Mouse (Mus musculus): ENCODE results near the gene Zfp296.

Zfp296 gene

GRCm38 (mm10) chr7:19561765-19562642 lies 15.1 kb upstream of the Zfp296 start:
- DNase-seq (ENCODE audit: low read depth, low spot score): peak; percentile 96

DNA sequence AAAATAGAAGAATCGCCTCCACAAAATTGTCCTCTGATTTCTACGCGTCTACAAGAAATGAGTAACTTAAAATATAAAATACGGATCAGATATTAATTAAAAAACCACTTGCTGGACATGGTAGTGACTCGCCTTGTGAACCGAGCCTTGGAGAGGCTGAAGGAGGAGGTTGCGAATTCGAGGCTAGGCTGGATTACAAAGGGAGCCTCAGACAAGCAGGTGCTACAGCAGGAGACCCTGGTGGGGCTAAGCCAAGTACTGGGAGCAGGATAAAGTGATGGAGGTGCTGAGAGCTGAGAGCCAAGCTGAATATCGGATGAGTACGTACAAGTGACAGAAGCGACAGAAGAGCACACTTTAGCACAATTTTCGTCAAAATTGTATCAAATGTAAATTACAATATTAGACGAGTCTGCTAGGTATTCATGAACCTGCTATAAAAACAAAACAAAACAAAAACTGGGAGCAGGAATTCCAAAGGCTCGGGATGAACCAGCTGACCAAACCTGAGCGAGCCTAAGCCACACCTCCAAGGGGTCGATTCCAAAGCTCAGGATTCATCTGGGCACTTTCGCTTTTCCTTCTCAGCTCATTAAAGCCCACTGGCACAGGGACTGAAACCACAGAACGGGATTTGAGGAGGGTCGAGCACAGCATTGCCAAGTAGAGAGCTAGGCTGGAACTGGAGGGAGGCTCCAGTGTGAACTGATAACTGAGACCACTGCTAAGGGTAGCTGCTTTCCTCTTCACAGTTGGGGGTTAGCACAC lies 14.3 kb upstream of the Zfp296 start, which contains the start of gene Ppp1r37:
Gene Ppp1r37, minus strand, starts transcription at position 434 of the 768 bp plus-strand sequence.
- no peak for DNase-seq (ENCODE audit: low read depth, low spot score)

DNA sequence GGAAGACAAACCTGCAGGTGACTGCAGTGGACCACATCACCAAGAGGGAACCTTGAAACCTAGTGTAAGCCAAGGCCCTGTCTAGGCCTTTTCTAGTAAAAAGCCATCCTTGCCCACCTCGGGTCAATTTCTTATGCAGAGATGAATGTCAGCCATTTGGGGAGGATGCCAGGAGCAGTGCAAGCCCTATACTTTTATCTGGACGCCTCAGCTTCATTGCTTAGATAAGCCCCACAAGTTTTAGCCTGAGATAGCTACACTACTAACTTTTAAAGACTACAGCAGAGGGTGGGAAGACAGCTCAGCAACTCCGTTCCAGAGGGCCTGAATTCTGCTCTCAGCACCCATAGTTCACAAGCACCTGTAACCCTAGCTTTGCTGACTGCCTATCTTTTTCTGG lies 13.2 kb upstream of the Zfp296 start:
- DNase-seq (ENCODE audit: low read depth, low spot score): no peak

DNA sequence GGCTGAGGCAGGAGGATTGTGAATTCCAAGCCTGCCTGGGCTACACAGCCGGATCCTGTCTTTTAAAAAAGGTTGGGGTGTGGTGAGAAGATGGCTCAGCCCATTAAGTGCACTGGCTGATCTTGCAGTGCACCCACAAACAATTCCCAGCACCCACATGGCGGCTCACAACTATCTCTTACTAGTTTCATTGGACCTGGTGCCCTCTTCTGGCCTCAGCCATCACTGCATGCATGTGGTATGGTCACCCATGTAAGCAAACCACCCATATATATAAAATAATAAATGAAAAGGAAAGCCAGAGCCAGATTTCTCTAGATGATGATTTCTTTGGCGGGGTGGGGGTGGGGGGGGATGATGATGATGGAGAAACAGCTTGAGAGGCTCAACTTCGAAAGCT lies 12.6 kb upstream of the Zfp296 start:
- no peak for DNase-seq (ENCODE audit: low read depth, low spot score)

GRCm38 (mm10) chr7:19565803-19566202 lies 11.3 kb upstream of the Zfp296 start:
- no peak for DNase-seq (ENCODE audit: low read depth, low spot score)

- DNase-seq (ENCODE audit: low read depth, low spot score): no peak
These were observed 9.7 kb upstream of the Zfp296 start for GRCm38 (mm10) chr7:19567426-19567825.

DNA sequence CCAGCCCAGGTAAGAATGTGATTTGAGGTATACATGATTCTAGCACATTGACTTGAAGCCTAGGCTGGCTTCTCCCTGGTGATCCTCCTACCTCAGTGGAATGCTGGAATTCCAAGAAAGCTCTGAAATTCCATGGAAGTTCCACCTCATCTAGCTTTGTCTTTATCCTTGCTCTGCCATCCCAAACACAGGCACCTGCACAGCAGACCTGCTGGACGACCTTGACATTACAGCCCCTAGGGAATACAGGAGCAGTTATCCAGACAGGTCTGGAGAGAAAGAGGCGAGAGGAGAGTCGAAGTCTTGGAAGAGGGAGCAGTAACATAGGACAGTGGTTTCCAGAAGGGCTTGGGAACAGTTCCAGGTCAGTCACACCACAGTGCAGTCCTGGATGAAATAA lies 7.4 kb upstream of the Zfp296 start:
- no peak for DNase-seq (ENCODE audit: low read depth, low spot score)

GRCm38 (mm10) chr7:19572926-19573775 lies 3.9 kb upstream of the Zfp296 start:
- DNase-seq (ENCODE audit: low read depth, low spot score): peak; percentile 88

GRCm38 (mm10) chr7:19573776-19574140 lies 3.3 kb upstream of the Zfp296 start:
- no peak for DNase-seq (ENCODE audit: low read depth, low spot score)

DNA sequence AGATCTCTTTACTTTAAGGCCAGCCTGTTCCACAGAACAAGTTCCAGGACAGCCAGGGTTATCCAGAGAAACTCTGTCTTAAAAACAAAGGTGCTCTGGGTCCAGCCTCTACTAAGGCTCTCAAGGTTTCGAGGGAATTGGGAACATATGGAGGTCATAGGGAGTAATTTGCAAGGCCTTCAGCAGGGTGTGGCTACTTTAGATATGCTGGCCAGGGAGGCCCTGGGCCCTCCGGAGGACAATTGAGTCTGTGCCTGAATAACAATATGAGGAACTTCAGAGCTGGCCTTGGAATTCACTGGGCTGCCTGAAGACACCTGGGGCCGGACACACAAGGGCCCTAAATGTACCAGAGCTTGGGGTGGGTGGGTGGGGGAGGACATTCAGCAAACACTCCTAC lies 1.5 kb upstream of the Zfp296 start:
- no peak for DNase-seq (ENCODE audit: low read depth, low spot score)

DNA sequence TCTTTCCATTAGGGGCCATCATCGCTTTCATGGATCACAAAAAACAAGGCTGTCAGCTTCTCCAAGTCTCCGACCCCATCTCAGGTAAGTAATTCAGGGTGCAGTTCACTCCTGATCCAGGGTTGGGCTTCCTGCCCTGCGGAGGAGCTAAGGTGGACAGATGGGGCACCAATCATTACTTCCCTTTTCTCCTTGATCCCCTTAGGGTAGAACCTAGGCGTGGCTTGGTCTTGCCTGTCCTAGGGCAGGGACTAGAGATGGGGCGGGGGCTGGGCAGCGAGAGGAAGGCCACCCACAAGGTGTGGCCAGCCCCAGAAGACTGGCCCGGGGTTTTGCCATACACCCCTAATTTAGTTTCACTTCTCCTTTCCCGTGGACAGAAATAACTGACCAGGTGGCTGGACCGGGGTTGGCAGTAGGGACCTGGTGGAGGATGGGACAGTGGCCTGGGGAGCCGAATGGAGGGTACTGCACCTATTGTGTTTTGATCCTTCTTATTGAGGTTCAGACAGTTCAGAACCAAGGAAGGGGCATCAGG lies 859 bp downstream of the Zfp296 start:
- no peak for DNase-seq (ENCODE audit: low read depth, low spot score)

DNA sequence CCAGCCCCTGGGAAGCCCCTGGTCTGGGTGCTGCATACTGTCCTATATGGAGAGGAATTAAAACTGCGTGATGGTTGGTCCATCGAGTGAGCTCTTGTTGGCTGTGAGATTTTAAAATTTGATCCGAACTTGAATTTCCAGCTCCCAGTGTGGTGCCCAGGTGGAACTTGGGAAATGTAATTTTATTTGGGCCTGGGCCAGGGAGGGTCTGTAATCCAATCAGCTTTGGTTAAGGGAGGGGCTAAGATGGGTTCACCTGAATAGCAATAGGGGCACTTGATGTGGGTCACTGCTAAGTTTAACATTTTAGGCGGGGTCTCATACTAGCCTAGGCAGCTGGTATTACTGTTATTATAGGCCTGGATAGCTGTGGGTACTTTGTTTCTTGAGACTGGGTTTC lies 1.3 kb downstream of the Zfp296 start:
- DNase-seq (ENCODE audit: low read depth, low spot score): no peak

DNA sequence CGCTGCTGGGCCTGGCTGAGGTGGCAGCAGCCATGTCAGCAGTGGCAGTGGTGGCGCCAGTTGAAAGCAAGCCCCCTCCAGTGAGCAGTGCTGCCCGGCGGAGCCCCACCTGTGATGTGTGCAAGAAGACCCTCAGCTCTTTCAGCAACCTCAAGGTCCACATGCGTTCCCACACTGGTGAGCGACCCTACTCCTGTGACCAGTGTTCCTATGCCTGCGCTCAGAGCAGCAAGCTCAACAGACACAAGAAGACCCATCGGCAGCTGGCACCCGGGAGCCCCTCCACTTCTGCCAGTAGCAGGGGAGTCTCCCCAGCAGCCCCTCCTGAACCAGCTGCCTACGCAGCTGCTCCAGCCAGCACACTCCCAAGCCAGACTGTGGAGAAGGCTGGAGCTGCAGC lies 2.7 kb downstream of the Zfp296 start:
- no peak for DNase-seq (ENCODE audit: low read depth, low spot score)

DNA sequence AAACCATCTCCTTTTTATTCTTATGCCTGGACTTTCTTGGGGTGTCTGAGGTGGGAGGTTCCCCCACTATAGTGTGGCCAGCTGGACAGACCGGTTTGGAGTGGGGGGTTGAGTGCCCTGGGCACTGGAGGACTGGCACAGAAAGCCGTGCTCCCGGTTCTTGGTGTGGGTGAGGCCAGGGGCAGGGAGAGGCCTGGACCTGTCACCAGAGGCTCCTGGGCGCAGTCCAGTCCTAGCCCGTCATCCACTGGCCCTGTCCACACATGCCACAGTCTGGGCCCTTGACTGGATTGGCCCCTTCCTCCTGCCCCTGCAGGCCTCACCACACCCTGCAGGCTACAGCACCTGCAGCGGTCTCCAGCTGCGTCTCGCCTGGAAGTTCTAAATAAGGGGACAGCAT lies 3.5 kb downstream of the Zfp296 start:
- DNase-seq (ENCODE audit: low read depth, low spot score): no peak

- DNase-seq (ENCODE audit: low read depth, low spot score): no peak
These were observed 9.2 kb downstream of the Zfp296 start for GRCm38 (mm10) chr7:19586269-19586668.

GRCm38 (mm10) chr7:19589207-19589606 lies 12.1 kb downstream of the Zfp296 start:
- peak; percentile 68 for DNase-seq (ENCODE audit: low read depth, low spot score)

DNA sequence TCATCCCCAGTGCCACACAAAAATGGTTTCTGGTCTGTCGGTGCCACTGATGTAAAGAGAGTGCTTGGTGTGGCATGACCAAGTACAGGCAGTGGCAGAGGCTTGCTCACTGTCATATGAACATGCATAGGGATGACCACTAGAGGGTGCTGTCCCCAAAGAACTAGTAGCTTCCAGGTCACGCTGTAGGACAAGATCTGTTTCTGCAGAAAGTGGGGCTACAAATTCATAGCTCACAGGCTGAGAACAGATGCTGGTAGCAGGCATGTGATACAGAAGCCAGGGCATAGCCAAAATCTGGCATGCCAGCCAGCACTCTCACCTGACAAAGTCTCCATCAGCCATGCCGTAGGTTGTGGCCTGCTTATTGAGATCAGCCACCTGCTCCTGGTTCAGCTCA lies 12.8 kb downstream of the Zfp296 start:
- peak; percentile 86 for DNase-seq (ENCODE audit: low read depth, low spot score)

- DNase-seq (ENCODE audit: low read depth, low spot score): no peak
These were observed 16.1 kb downstream of the Zfp296 start for GRCm38 (mm10) chr7:19593061-19593730.

- no peak for DNase-seq (ENCODE audit: low read depth, low spot score)
These were observed 23.5 kb downstream of the Zfp296 start for GRCm38 (mm10) chr7:19600562-19600961.

DNA sequence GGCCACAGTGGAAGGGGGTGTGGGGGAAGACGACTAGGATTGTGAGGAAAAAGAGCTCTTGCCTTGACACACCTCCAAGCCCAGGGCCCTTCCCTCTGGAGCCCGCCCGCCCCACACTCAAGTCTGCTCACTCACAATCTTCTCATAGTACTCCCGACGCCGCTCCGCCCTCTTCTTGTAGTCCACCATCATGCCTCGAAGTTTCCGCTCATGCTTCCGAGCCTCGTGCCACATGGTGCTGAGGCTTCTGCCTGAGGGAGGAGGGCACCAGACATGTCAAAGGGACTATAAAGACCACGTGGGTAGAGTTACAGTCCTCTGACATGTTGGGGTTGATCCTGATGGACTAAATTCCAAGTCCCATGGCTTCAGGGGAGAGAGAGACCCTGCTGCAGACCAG lies 26.0 kb downstream of the Zfp296 start:
- DNase-seq (ENCODE audit: low read depth, low spot score): no peak

All from mesoderm, embryonic 11.5 days (tissue).